Mouse (Mus musculus) erythroid progenitor cell, adult 5-6 weeks (primary cell): Measurements from ENCODE around the gene Fam169b. TPM values are rescaled to one million over a fixed set of nuclear protein-coding genes. Genes with fewer than 3 reads are reported as not detected.
"Not testable (repeated sequence)": the region's sequence is repeated elsewhere in the genome, so short reads cannot be mapped to it uniquely, and the experiment has no call there.

Source experiments
- ATAC-seq: replicated peaks from 2 replicates; pipeline ENCODE4 v1.8.0; 2016; ENCODE audit warnings: moderate number of reproducible peaks, mild to moderate bottlenecking, moderate TSS enrichment, inconsistent platforms; ENCODE audit not compliant: poor library complexity, low FRiP score, severe bottlenecking
- total RNA-seq, 2 experiments: library from RNA; stranded (forward) in 1 of 2; stranded (reverse) in 1 of 2; fragments of 150-400 nt in 1 of 2; fragments of 186-747, 209-891 nt in 1 of 2; gene quantifications; 2 replicates each; pipeline versions ENCODE4 v1.2.3 to v1.2.4; 2015 to 2017; ENCODE audit warnings: low replicate concordance in 2 of 2

Fam169b gene
- total RNA-seq, 2 experiments from 2014 or later: 2.5 to 3.0 TPM

DNA sequence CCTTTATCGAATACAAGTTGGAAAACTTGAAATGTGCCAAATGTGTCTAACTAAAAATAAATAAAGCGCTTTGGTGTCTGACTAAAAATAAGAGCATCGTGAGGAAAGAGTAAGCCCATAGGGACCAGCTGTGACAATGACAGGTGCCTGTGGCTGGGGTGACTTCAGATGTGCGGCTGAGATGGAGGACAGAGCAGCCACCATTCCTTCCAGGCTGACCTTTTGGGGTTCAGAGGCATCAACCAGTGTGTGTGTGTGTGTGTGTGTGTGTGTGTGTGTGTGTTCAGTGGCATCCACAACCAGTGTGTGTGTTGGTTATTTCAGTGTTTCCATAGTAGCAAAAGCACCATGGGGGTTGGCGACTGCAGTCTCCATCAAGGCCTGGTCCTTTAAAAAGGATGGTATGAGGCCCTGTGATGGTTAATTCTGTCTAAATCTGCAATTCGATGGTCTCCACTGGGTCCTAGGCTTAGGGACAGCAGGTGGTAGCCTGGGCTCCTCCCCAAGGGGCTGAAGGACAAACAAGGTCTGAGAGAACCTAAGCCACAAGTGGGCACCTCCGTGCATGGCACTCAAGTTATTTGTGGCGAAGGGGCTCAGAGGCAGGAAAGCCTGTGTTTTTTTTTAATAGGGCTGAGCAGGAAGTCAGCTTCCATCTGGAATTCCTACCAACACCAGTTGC lies 10.2 kb upstream of the Fam169b start:
- ATAC-seq: no peak

DNA sequence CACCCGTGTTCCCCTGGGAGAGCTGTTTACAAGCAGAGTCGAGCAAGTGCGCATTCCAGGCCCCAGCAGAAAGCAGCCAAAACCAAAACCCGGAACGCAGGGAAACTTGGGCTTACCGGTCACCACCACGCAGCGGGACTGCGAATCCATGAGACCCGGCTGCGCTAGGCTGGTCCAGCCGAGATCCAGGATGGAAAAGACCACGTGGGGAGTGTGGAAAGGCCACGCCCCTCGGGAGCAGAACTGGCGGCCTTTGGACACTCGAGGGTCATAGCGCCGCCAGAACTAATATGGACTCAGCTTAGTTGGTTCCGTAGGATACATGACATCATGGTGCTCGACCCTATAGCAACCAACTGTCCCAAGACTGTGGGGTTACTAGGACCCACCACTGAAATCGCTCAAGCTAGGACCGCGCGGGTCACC lies 9.6 kb upstream of the Fam169b start, which contains the start of gene Pgpep1l:
TSS of gene Pgpep1l (minus strand) at position 206 of the 426 bp plus-strand sequence.
- no peak for ATAC-seq

DNA sequence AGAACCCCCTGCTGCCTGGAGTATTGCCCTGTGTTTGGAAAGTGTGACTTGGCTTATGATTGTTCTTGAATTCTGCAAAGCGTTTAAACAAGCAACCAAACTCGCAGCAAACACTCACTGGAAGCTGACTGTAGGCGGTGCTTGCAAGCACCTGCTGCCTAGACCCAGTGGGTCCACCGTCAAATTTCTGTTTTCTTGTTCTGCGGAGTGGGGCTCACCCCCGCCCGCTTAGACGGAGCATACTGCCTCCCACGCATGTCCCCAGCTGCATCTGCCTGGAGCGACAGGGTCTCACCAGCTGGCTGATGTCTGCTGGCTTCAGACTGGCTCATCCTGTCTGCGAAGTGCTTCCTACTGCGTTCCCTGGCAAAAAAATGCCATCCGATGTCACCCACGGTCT lies 9.1 kb upstream of the Fam169b start:
- ATAC-seq: no peak

DNA sequence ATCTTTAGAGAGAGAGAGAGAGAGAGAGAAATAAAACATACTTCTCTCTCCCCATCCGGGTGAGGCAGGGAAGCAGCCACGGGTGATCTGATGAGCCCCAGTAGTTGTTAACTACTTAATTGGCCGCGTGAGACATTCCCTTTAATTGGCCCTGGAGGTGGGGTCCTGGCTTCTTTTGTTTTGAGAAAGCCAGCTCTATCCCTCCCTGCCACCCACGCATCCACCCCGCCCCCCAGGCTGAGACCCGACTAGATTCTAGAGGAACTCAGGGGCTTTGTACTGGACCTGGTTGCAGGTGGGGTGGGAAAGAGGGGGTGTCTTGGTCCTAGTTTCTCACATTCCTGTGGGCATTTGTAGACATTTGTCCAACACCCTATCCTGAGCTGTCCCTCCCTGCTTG lies 8.2 kb upstream of the Fam169b start:
- no peak for ATAC-seq

- no peak for ATAC-seq
Measured at GRCm38 (mm10) chr7:68266691-68267090, 6.9 kb upstream of the Fam169b start.

DNA sequence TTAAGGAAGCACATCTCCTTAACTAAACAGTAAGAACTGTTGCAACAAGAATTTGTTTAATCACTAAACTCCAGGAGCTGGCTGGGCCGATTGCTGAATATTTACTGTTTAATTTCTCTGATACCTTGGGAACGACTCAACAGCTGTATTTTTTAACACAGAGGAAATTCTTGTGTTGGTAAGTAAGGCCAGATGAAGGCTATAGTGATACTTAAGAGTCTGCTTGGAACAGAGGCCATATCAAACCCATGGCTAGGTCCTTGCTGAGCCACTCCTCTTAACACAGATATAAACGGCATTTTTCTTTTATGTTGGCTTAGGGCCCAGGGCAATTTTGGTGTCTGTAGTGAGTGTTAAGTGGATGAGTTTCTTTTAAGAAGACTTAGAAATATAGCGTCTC lies 3.1 kb upstream of the Fam169b start:
- no peak for ATAC-seq

DNA sequence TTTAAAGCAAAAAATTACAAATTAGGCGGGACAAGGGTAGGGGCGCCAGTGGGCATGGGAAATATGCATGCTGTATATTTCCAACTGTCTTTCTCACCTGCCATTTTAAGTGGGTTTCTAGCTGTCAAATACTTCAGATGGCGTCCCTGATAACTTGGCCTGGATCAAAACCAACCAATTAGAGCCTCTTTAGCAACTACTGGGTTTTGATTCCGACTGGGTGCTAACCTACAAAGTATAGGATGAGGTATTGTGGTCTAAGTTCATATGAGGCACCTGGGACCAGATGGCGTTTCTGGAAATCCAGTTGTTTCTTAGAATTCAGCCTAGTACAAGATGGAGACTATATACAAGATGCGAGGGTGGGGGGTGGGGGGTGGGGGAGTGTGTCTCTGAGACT lies 1.8 kb upstream of the Fam169b start:
- ATAC-seq: no peak

GRCm38 (mm10) chr7:68272607-68273006 lies 1.0 kb upstream of the Fam169b start:
- ATAC-seq: no peak

DNA sequence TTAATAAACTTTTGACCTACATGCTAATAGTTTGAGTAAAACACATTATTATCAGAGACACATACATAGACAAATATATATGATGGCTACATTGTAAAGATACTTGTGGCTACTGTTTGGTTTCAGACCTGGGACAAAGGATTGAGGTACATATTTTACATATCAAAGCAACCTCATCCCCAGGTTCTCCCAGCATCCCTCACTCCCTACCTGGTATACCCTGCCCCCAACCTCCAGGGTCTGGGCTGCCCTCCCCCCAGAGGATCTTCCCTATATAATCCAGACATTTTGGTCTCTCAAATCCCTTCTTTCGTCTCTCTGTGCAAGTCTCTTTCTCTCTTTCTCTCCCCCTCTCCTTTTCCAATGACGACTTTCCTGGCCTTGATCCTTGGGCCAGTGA lies 579 bp downstream of the Fam169b start:
- no peak for ATAC-seq

DNA sequence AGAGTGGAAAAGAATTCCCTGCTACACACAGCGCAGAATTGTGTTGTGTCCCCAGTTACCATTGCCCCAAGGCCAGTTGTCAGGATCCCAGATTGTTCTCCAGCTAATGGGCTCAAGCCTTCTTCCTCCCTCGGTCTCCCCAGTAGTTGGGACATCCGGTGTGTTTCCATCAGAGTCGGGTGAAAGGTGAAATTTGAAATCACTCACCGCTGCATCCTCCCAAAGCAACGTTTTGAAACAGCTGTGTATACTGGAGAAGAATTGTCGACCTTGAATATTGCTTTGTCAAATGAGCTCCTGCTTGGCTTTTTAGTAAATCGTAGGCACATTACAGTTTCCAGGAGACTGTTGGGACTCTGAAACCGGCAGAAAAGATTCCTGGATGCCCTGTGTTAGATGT lies 1.3 kb downstream of the Fam169b start:
- ATAC-seq: no peak

- not testable (repeated sequence) for ATAC-seq
Measured at GRCm38 (mm10) chr7:68275445-68275837, 1.8 kb downstream of the Fam169b start.

- ATAC-seq: no peak
Measured at GRCm38 (mm10) chr7:68275838-68276731, 2.4 kb downstream of the Fam169b start.

DNA sequence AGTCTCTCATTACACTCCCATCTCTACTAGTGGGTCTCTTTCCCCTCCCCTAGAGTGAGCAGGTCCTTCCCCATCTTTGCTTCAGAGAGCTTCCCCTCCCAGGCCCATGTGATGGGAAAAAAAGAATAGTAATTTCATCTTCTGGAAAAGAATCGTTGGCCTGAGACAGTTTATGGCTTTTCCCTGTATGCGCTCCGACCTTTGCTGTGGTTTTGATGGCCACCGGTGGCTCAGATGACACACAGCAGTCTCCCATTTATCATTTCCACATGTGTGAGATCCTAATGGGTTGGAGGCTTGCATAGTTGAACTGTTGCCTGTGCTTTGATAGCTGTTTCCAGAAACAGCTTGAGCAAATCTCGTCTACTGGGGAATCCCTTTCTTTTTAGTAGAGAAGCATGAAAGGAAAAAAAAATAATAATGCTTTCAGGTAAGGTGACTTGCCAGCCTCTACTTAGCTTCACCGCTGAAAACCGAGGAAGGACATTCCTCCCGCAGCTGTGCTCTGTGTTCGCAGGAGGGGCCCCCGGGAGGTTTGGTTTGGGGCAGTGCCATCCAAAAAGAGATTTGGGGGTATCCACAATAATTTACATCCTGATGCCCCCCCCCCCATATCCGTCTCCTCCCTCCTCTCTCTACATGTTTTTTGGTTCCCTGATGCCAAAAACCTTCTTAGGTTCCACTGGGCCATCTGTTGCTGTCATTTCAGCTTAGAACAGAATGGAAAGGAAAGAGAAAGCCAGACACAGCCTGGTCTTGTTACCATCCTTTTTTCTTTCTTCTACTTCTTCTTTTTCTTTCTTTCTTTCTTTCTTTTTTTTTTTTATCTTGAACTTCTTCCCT lies 3.6 kb downstream of the Fam169b start:
- no peak for ATAC-seq

DNA sequence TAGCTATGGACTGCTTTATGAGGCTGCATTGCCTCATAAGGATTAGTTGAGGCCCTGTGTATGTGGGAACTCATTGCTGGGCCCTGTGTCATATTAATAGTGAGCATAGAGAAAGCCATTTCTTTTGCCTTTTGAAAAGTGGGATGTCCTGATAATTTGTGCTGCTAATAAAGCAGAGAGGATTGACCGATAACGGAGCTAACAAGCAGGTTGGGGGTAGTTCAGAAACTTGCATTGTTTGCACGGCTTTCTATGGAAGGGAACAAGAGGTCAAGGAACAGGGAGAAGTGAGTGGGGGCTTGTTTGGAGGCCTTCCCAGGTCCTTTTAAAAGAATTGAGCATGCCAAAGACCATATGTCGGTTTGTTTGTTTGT lies 4.2 kb downstream of the Fam169b start:
- no peak for ATAC-seq

GRCm38 (mm10) chr7:68278385-68278784 lies 4.7 kb downstream of the Fam169b start:
- ATAC-seq: no peak

GRCm38 (mm10) chr7:68278908-68279307 lies 5.3 kb downstream of the Fam169b start:
- ATAC-seq: no peak

DNA sequence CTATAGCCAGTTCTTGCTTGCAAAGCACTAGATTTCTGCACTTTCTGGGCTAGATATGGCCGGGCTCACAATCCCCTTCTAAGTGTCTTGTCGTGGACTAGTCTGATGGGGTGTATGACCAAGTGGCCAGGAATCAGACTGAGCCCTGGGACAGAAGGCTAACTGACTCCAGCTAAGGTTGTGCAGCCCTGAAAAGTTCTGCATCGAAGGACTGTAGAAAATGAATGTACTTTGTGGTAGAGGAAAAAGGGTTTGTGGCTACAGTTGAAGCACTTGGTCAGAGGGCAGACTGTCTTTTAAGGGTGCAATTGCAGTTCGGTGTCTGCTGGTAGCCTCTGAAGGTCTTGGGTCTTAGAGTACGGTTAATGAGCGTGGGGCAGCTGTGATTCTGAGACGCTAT lies 5.8 kb downstream of the Fam169b start:
- ATAC-seq: no peak

GRCm38 (mm10) chr7:68280352-68280869 lies 6.8 kb downstream of the Fam169b start:
- ATAC-seq: no peak

DNA sequence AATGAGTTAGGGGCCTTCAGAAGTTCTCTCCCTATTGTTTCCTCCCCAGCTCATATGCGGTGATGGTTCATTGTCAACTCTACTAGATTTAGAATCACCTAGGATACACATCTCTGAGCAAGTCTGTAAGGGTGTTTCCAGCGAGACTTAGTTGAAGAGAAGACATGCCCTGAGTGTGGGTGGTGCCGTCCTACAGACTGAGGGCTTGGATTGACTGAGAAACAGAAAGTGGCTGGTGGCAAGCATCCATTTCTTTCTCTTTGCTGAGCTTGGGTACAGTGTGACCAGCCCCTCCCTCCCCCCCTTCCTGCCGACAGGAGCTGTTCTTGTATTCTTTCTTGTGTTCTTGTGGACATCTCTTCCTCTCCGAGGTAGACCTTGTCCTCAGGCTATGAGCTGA lies 7.7 kb downstream of the Fam169b start:
- no peak for ATAC-seq
